Mouse (Mus musculus) embryonic facial prominence, embryonic 15.5 days (tissue): Measurements from ENCODE around the gene Dnmt3l. TPM values are rescaled to one million over a fixed set of nuclear protein-coding genes. Genes with fewer than 3 reads are reported as not detected.
"Not testable (repeated sequence)": the region's sequence is repeated elsewhere in the genome, so short reads cannot be mapped to it uniquely, and the experiment has no call there.

Source experiments
- ATAC-seq: fragments of 200-750 bp; cut with Nextera tagmentation; 2 replicates; pipeline ENCODE4 v1.8.0; 2017; ENCODE audit warnings: low read depth, moderate TSS enrichment; ENCODE audit not compliant: insufficient number of reproducible peaks, low FRiP score, low TSS enrichment
- H3K27ac ChIP-seq: fragments of 300-500 bp; sonication (generic); replicated peaks from 2 replicates; pipeline ENCODE4 v1.5.1; 2015; ENCODE audit warnings: mild to moderate bottlenecking, inconsistent platforms
- H3K27me3 ChIP-seq: fragments of 300-500 bp; sonication (generic); 2 replicates; pipeline ENCODE4 v1.6.1; 2015; ENCODE audit warnings: inconsistent platforms
- H3K36me3 ChIP-seq: fragments of 300-500 bp; sonication (generic); 2 replicates; pipeline ENCODE4 v1.6.1; 2015; ENCODE audit warnings: mild to moderate bottlenecking, inconsistent platforms
- H3K4me1 ChIP-seq: fragments of 300-500 bp; sonication (generic); 2 replicates; pipeline ENCODE4 v1.6.1; 2015; ENCODE audit warnings: inconsistent platforms
- H3K4me2 ChIP-seq: fragments of 300-500 bp; sonication (generic); replicated peaks from 2 replicates; pipeline ENCODE4 v1.6.1; 2015; ENCODE audit warnings: mild to moderate bottlenecking, inconsistent platforms
- H3K4me3 ChIP-seq: fragments of 300-500 bp; sonication (generic); replicated peaks from 2 replicates; pipeline ENCODE4 v1.5.1; 2015; ENCODE audit warnings: mild to moderate bottlenecking, inconsistent platforms
- H3K9ac ChIP-seq: fragments of 300-500 bp; sonication (generic); 2 replicates; pipeline ENCODE4 v1.6.1; 2015; ENCODE audit warnings: inconsistent platforms
- H3K9me3 ChIP-seq: fragments of 300-500 bp; sonication (generic); replicated peaks from 2 replicates; pipeline ENCODE4 v1.6.1; 2016; ENCODE audit warnings: inconsistent platforms
- WGBS: fragments of 180-500 bp; shearing (Covaris S2); methylation state at CpG from one replicate; pipeline ENCODE4 v1.1.7; 2015; 5-methylcytosine and 5-hydroxymethylcytosine counted together
- polyA plus RNA-seq: library from polyadenylated mRNA; unstranded; fragments of >200 nt; fragmentation: Nextera tagmentation; extraction: Ambion mirVana; gene quantifications from 2 replicates; pipeline ENCODE4 v1.2.1, GENCODE M21; 2015

Dnmt3l gene
- polyA plus RNA-seq, 1 experiment from 2014 or later: 0.65 TPM

- Histone ChIP-seq H3K9me3 (no peaks in the 10 kb centered on the region), H3K9ac (no peak overlapping the region), H3K4me2 (no peak overlapping the region), H3K4me1 (no peaks in the 10 kb centered on the region), H3K27me3 (no peaks in the 10 kb centered on the region), H3K27ac (no peak overlapping the region), H3K4me3 (no peak overlapping the region), H3K36me3 (no peaks in the 10 kb centered on the region)
- ATAC-seq: no peak
- WGBS: 81% methylated on average over 6 of the region's 6 CpGs
These were observed 45.4 kb downstream of the Dnmt3l start for GRCm38 (mm10) chr10:78087101-78087511.

GRCm38 (mm10) chr10:78090246-78090645, 48.5 kb downstream of the Dnmt3l start:
- H3K4me3 ChIP-seq: no peak overlapping the region
- H3K4me2 ChIP-seq: no peak overlapping the region
- H3K27me3 ChIP-seq: no peaks in the 10 kb centered on the region
- H3K36me3 ChIP-seq: no peaks in the 10 kb centered on the region
- 0 out of 2 replicates have a peak, but pooled peaks have one; percentile 31 for ATAC-seq
- WGBS: 36% methylated on average over 6 of the region's 6 CpGs
- no peak overlapping the region for H3K9ac ChIP-seq
- H3K4me1 ChIP-seq: no peaks in the 10 kb centered on the region
- no peak overlapping the region for H3K27ac ChIP-seq
- H3K9me3 ChIP-seq: no peaks in the 10 kb centered on the region

- 78% methylated on average over 4 of the region's 4 CpGs for WGBS
- Histone ChIP-seq H3K27me3 (no peaks in the 10 kb centered on the region), H3K9ac (no peak overlapping the region), H3K9me3 (no peaks in the 10 kb centered on the region), H3K4me3 (no peak overlapping the region), H3K27ac (no peak overlapping the region), H3K4me2 (no peak overlapping the region), H3K36me3 (no peaks in the 10 kb centered on the region), H3K4me1 (no peaks in the 10 kb centered on the region)
- no peak for ATAC-seq
These were observed 49.2 kb downstream of the Dnmt3l start for GRCm38 (mm10) chr10:78090706-78091491.

- Histone ChIP-seq H3K4me3 (no peak overlapping the region), H3K27me3 (no peaks in the 10 kb centered on the region), H3K36me3 (no peaks in the 10 kb centered on the region), H3K4me1 (no peaks in the 10 kb centered on the region), H3K27ac (no peak overlapping the region), H3K4me2 (no peak overlapping the region), H3K9ac (no peak overlapping the region), H3K9me3 (no peaks in the 10 kb centered on the region)
- WGBS: 84% methylated on average over 23 of the region's 23 CpGs
- no peak for ATAC-seq
These were observed 50.3 kb downstream of the Dnmt3l start for GRCm38 (mm10) chr10:78091865-78092724.

GRCm38 (mm10) chr10:78092725-78093029, 50.9 kb downstream of the Dnmt3l start:
- Histone ChIP-seq H3K9me3 (no peaks in the 10 kb centered on the region), H3K4me2 (no peak overlapping the region), H3K9ac (no peak overlapping the region), H3K4me3 (no peak overlapping the region), H3K27me3 (no peaks in the 10 kb centered on the region), H3K27ac (no peak overlapping the region), H3K4me1 (no peaks in the 10 kb centered on the region), H3K36me3 (no peaks in the 10 kb centered on the region)
- no peak for ATAC-seq
- WGBS: 90% methylated on average over 13 of the region's 13 CpGs

GRCm38 (mm10) chr10:78095221-78095620, 53.5 kb downstream of the Dnmt3l start:
- no peak overlapping the region for H3K27ac ChIP-seq
- no peaks in the 10 kb centered on the region for H3K27me3 ChIP-seq
- no peak for ATAC-seq
- H3K9me3 ChIP-seq: no peaks in the 10 kb centered on the region
- no peaks in the 10 kb centered on the region for H3K36me3 ChIP-seq
- no peak overlapping the region for H3K4me3 ChIP-seq
- no peak overlapping the region for H3K9ac ChIP-seq
- no peak overlapping the region for H3K4me2 ChIP-seq
- no peaks in the 10 kb centered on the region for H3K4me1 ChIP-seq

GRCm38 (mm10) chr10:78095954-78096931, 54.5 kb downstream of the Dnmt3l start:
- Histone ChIP-seq H3K36me3 (no peaks in the 10 kb centered on the region), H3K4me1 (peaks cover 5% of the 10 kb centered on the region; the same call in 1 of the 2 replicates), H3K27ac (no peak overlapping the region), H3K4me3 (no peak overlapping the region), H3K4me2 (no peak overlapping the region), H3K9ac (no peak overlapping the region), H3K27me3 (no peaks in the 10 kb centered on the region), H3K9me3 (no peaks in the 10 kb centered on the region)
- ATAC-seq: no peak
- 82% methylated on average over 5 of the region's 5 CpGs for WGBS

- H3K4me1 ChIP-seq, H3K27me3 ChIP-seq, H3K9ac ChIP-seq, H3K4me2 ChIP-seq, ATAC-seq, H3K4me3 ChIP-seq, H3K36me3 ChIP-seq, H3K9me3 ChIP-seq, H3K27ac ChIP-seq: not testable (repeated sequence)
These were observed 58.1 kb downstream of the Dnmt3l start for GRCm38 (mm10) chr10:78099860-78100259.

GRCm38 (mm10) chr10:78100989-78101780, 59.4 kb downstream of the Dnmt3l start:
- H3K4me3 ChIP-seq: peak overlapping the region; percentile 21
- peak overlapping the region; percentile 42 for H3K4me2 ChIP-seq
- 24% methylated on average over 16 of the region's 16 CpGs for WGBS
- H3K9ac ChIP-seq: no peak overlapping the region
- no peak for ATAC-seq
- H3K36me3 ChIP-seq: no peaks in the 10 kb centered on the region
- peaks cover 8% of the 10 kb centered on the region; the same call in 1 of the 2 replicates for H3K4me1 ChIP-seq
- no peak overlapping the region for H3K27ac ChIP-seq
- H3K9me3 ChIP-seq: no peaks in the 10 kb centered on the region
- no peaks in the 10 kb centered on the region for H3K27me3 ChIP-seq
